Mouse (Mus musculus) erythroid progenitor cell, adult 5-6 weeks (primary cell): ENCODE results near the gene Ptchd1. TPM values are rescaled to one million over a fixed set of nuclear protein-coding genes. Genes with fewer than 3 reads are reported as not detected.

Source experiments
- ATAC-seq: replicated peaks from 2 replicates; pipeline ENCODE4 v1.8.0; 2016; ENCODE audit warnings: moderate number of reproducible peaks, mild to moderate bottlenecking, moderate TSS enrichment, inconsistent platforms; ENCODE audit not compliant: poor library complexity, low FRiP score, severe bottlenecking
- total RNA-seq, 2 experiments: library from RNA; stranded (forward) in 1 of 2; stranded (reverse) in 1 of 2; fragments of 150-400 nt in 1 of 2; fragments of 186-747, 209-891 nt in 1 of 2; gene quantifications; 2 replicates each; pipeline versions ENCODE4 v1.2.3 to v1.2.4; 2015 to 2017; ENCODE audit warnings: low replicate concordance in 2 of 2

Gene Ptchd1
- total RNA-seq (2015; ENCODE audit: low replicate concordance) (1.1 and 2.9 TPM in 2 replicates), total RNA-seq (2017; ENCODE audit: low replicate concordance) (0.76 TPM in 1 of 2 replicates, not detected in the other)

GRCm38 (mm10) chrX:155623701-155624281 is at the start of gene Ptchd1:
Gene Ptchd1, minus strand, starts transcription at chrX:155623814.
- ATAC-seq, result no peak

GRCm38 (mm10) chrX:155657971-155658370 is 34.4 kb upstream of the Ptchd1 start:
- ATAC-seq, result no peak

GRCm38 (mm10) chrX:155645975-155646374 is 22.4 kb upstream of the Ptchd1 start:
- ATAC-seq, result no peak

- no peak for ATAC-seq
These were observed 20.4 kb upstream of the Ptchd1 start for GRCm38 (mm10) chrX:155643975-155644374.

GRCm38 (mm10) chrX:155625671-155626196 is 2.1 kb upstream of the Ptchd1 start:
- ATAC-seq, result no peak

- no peak for ATAC-seq
These were observed 1.3 kb upstream of the Ptchd1 start for GRCm38 (mm10) chrX:155624895-155625294.

GRCm38 (mm10) chrX:155624341-155624841 is 777 bp upstream of the Ptchd1 start, which contains the start of gene Gm15155:
Gene Gm15155, plus strand, starts transcription at chrX:155624741.
- no peak for ATAC-seq

- ATAC-seq, result no peak
These were observed 534 bp downstream of the Ptchd1 start for GRCm38 (mm10) chrX:155622961-155623599.

- ATAC-seq, result no peak
These were observed 1.1 kb downstream of the Ptchd1 start for GRCm38 (mm10) chrX:155622527-155622926.

GRCm38 (mm10) chrX:155601196-155601595 is 22.4 kb downstream of the Ptchd1 start:
- ATAC-seq, result no peak

GRCm38 (mm10) chrX:155596390-155596789 is 27.2 kb downstream of the Ptchd1 start:
- ATAC-seq, result no peak

GRCm38 (mm10) chrX:155594685-155595084 is 28.9 kb downstream of the Ptchd1 start:
- no peak for ATAC-seq

- ATAC-seq, result no peak
These were observed 31.1 kb downstream of the Ptchd1 start for GRCm38 (mm10) chrX:155592467-155592866.

GRCm38 (mm10) chrX:155591490-155591889 is 32.1 kb downstream of the Ptchd1 start:
- ATAC-seq, result no peak

GRCm38 (mm10) chrX:155584586-155584985 is 39.0 kb downstream of the Ptchd1 start:
- ATAC-seq, result no peak

GRCm38 (mm10) chrX:155579791-155580190 is 43.8 kb downstream of the Ptchd1 start:
- ATAC-seq, result no peak

- ATAC-seq, result no peak
These were observed 51.2 kb downstream of the Ptchd1 start for GRCm38 (mm10) chrX:155572396-155572795.

- ATAC-seq, result no peak
These were observed 79.8 kb downstream of the Ptchd1 start for GRCm38 (mm10) chrX:155543780-155544179.
